Mouse (Mus musculus) cerebellum, postnatal 25 days (tissue): ENCODE results near the gene Ufsp1.
"Not testable (repeated sequence)": the region's sequence is repeated elsewhere in the genome, so short reads cannot be mapped to it uniquely, and the experiment has no call there.

Experiments
- DNase-seq, 2 experiments: peaks; one replicate each; pipeline ENCODE4 v3.0.0; 2021; ENCODE audit warnings: mixed read lengths in 2 of 2

The Ufsp1 gene

GRCm38 (mm10) chr5:137293839-137294743 is at the start of gene Ufsp1:
Gene Ufsp1, plus strand, starts transcription at chr5:137294629.
- peak; percentile 97 to 98 for DNase-seq

GRCm38 (mm10) chr5:137263897-137264720 is 30.3 kb upstream of the Ufsp1 start:
- DNase-seq = no peak

GRCm38 (mm10) chr5:137264787-137265186 is 29.6 kb upstream of the Ufsp1 start:
- no peak for DNase-seq

GRCm38 (mm10) chr5:137268131-137268910 is 26.1 kb upstream of the Ufsp1 start:
- no peak for DNase-seq

- DNase-seq = peak in 1 of 2 experiments; percentile 53
Measured at GRCm38 (mm10) chr5:137277360-137278342, 16.8 kb upstream of the Ufsp1 start.

- not testable (repeated sequence) for DNase-seq
Measured at GRCm38 (mm10) chr5:137284411-137284810, 10.0 kb upstream of the Ufsp1 start.

- DNase-seq = peak; percentile 57 to 76
Measured at GRCm38 (mm10) chr5:137285045-137285444, 9.4 kb upstream of the Ufsp1 start.

- no peak for DNase-seq
Measured at GRCm38 (mm10) chr5:137285986-137286385, 8.4 kb upstream of the Ufsp1 start.

GRCm38 (mm10) chr5:137286655-137287031 is 7.8 kb upstream of the Ufsp1 start:
- peak; percentile 96 to 97 for DNase-seq

- peak; percentile 91 to 94 for DNase-seq
Measured at GRCm38 (mm10) chr5:137287032-137287952, 7.1 kb upstream of the Ufsp1 start, which contains the start of gene Ache. Gene Ache, plus strand, starts transcription at chr5:137287519.

- peak; percentile 80 to 81 for DNase-seq
Measured at GRCm38 (mm10) chr5:137287953-137288743, 6.3 kb upstream of the Ufsp1 start.

GRCm38 (mm10) chr5:137288999-137289470 is 5.4 kb upstream of the Ufsp1 start:
- peak; percentile 77 to 82 for DNase-seq

- no peak for DNase-seq
Measured at GRCm38 (mm10) chr5:137289591-137290365, 4.7 kb upstream of the Ufsp1 start.

GRCm38 (mm10) chr5:137290677-137291076 is 3.8 kb upstream of the Ufsp1 start:
- peak; percentile 71 to 84 for DNase-seq

GRCm38 (mm10) chr5:137291381-137291926 is 3.0 kb upstream of the Ufsp1 start:
- no peak for DNase-seq

- peak; percentile 85 to 91 for DNase-seq
Measured at GRCm38 (mm10) chr5:137293282-137293681, 1.1 kb upstream of the Ufsp1 start.

GRCm38 (mm10) chr5:137294744-137295093 is 290 bp downstream of the Ufsp1 start:
- no peak for DNase-seq

GRCm38 (mm10) chr5:137295296-137295695 is 867 bp downstream of the Ufsp1 start:
- DNase-seq = no peak
